Mouse (Mus musculus) liver, postnatal 0 days (tissue): ENCODE data around the gene Tctex1d2.

ENCODE experiments used
- CTCF ChIP-seq: sonication (generic); IDR thresholded peaks from 2 replicates; pipeline ENCODE4 v1.5.1; 2016; ENCODE audit warnings: antibody characterized with exemption, low read depth
- EP300 ChIP-seq: IDR thresholded peaks from 2 replicates; pipeline ENCODE4 v1.6.1; 2016; ENCODE audit warnings: antibody characterized with exemption, low read depth, mild to moderate bottlenecking

GRCm38 (mm10) chr16:32389841-32390240 is 29.7 kb upstream of the Tctex1d2 start:
- no peak for TF ChIP-seq EP300
- no peak for TF ChIP-seq CTCF
